Mouse (Mus musculus) layer of hippocampus, adult 18-20 months (tissue): ENCODE data around the gene Lrrc36. TPM values are rescaled to one million over a fixed set of nuclear protein-coding genes. Genes with fewer than 3 reads are reported as not detected.

Experiments used
- DNase-seq, 2 experiments: peaks; one replicate each; pipeline ENCODE4 v3.0.0; 2022; ENCODE audit warnings: low spot score in 2 of 2
- total RNA-seq, 2 experiments: library from RNA; stranded (reverse); gene quantifications; 2 replicates each; pipeline ENCODE4 v1.2.3; 2021

Lrrc36 gene
- total RNA-seq, 2 experiments from 2014 or later: 0.76 to 1.3 TPM

GRCm38 (mm10) chr8:105482123-105482522 is 68.8 kb downstream of the Lrrc36 start:
- DNase-seq: no peak

- DNase-seq: no peak
Measured at GRCm38 (mm10) chr8:105483212-105484029, 70.0 kb downstream of the Lrrc36 start.

- no peak for DNase-seq
Measured at GRCm38 (mm10) chr8:105484030-105484368, 70.6 kb downstream of the Lrrc36 start.

DNA sequence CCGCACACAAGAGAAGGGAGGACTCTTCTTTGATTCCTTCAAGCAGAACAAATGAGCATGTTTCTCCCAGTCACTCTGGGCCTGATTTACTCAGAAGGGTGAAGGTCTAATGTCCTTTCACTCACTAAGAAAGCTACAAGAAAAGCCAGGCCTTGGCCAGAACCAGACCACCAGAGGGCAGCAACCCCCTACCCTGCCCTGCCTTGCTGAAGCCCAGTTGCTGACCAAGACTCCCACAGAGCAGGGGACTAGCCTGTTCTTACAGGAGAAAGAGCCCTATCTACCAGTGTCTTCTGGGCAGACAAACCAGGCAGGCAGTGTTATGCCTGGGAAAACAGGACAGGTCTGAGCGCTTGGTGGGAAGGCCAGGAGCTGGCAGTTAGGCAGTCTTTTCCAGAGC is 71.0 kb downstream of the Lrrc36 start:
- no peak for DNase-seq

DNA sequence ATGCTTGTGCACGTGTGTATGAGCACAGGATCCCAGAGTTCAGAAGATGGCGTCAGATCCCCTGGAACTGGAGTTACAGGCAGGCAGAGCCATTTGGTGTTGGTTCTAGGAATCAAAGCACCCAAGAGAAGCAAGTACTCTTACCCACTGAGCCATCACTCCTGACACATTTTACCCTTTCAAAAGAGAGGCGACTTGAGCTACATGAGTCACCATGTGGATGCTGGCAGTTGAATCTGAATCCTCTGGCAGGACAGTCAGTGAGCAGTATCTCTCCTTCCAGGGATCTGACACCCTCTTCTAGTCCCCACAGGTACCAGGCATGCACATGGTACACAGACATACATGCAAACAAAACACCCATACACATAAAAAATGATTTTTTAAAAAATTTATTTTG is 74.7 kb downstream of the Lrrc36 start:
- no peak for DNase-seq

- DNase-seq: no peak
Measured at GRCm38 (mm10) chr8:105489281-105489680, 75.9 kb downstream of the Lrrc36 start.

- DNase-seq: no peak
Measured at GRCm38 (mm10) chr8:105493495-105493894, 80.1 kb downstream of the Lrrc36 start.

DNA sequence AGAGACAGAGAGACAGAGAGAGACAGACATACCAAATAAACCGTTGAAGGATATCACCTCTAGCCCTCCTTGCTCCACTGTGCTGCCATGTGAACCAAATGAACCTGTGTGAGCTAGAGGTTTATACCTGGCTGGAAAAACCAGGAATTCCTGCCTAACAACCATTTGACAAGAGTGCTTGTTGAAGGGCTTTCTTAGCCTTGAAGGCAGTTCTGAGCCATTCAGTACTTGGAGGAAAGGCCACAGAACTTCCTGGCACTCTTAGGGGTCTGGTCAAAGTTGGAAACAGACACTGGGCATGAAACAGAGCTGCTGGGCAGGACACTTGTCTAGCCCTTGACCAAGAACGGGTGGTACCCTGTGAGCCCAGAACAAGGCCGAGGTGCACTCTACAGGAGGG is 81.2 kb downstream of the Lrrc36 start:
- no peak for DNase-seq

DNA sequence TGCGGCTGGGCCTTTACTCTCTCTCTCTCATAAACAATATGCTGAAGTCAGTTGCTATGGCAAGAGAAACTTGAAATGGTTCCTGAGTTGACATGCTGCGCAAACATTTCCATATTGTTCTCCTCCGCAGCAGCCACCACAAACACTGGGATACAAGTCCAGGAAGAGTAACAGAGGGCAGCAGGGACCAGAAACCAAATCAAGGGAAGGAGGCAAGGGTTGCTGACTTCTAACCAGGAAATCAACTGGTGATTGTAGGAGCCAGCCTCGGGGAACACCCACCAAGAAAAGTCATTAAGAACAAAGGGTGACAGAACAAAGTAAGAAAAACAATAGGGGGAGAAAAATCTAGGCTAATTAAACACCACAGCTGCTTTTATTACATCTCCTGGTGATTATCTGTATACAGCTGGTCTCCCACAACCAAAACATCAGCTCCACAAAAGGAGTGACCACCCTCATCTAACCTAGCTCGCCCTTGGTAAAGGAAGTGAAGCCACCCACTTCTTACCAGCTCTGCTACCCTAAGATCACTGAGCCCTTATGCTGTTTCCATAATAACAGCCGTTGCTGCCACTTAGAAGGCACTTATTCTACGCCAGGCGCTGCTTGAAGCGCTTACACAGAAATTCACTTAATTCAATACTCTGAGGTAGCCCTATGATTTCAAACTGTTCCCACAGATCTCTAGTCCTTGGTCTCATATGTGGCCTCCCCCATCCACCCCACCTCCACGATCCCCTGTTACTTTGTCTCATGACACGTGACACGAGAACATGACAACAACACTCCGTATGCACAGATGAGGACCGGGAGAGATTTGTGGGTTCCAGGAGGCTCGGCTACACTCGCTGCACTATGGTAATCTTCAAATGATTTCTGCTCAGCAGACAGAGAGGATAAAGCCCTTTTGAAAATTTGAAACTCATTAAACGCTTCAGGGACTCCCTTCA is 82.3 kb downstream of the Lrrc36 start:
- no peak for DNase-seq

- DNase-seq: peak; percentile 83 to 91
Measured at GRCm38 (mm10) chr8:105496439-105497180, 83.2 kb downstream of the Lrrc36 start, which contains the start of gene Zdhhc1. Zdhhc1 (minus strand) TSS chr8:105496902.

DNA sequence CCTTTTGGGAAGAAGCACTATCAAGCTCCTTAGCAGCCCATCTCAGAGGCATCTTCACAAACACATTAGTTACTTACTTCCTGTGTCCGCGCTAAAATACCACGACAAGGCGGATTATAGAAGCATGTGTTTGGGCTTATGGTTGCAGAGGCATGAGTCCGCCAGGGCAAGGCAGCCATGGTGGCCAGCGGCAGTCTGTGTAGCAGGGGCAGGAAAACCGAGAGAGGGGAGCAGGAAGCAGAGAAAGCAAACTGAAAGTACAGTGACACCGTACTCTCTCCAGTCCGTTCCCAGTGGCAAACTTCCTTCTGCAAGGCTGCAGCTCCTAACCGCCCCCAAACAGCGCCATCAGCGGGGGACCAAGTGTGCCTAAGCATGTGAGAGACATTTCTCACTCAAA is 86.4 kb downstream of the Lrrc36 start:
- no peak for DNase-seq

GRCm38 (mm10) chr8:105504617-105505016 is 91.2 kb downstream of the Lrrc36 start:
- no peak for DNase-seq

GRCm38 (mm10) chr8:105506977-105507376 is 93.6 kb downstream of the Lrrc36 start:
- no peak for DNase-seq

- no peak for DNase-seq
Measured at GRCm38 (mm10) chr8:105508758-105509157, 95.4 kb downstream of the Lrrc36 start.

DNA sequence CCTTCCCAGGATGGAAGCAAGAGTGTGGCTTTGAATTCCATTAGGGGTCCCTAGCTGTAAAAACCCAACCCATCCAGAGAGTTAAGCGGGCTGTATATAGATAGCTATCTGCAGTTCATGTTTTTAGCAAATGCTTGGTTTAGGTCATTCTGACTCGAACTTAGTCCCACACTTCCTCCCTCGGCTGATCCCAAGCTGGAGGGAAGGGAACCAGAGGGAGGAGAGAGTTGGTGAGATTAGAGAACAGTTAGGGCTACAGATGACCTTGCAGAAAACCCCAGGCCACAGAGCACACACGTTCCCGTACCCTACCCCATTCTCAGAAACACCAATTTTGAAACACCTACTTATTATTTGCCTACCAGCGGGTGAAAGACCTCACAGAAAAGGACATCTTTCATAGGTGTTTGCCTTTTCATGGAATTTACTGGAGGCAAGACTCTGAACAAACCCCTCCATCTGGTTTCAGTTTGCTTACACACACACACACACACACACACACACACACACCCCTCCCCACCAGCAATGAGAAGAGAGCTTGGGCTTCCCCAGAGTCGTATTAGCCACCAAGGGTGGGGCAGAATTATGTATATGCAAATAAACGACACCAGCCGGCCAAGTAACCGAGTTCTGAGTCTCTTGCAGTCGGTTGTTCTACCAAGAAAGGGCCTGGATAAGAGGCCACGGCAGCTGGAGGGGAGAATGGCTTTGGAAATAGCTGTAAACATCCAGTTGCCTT is 96.8 kb downstream of the Lrrc36 start:
- DNase-seq: no peak

Other genes with a start within 250 kb of the Lrrc36 start
- gene Cbfb, start 242.9 kb upstream of the Lrrc36 start, total RNA-seq: 10 to 100 TPM; 22.1 to 24.4 TPM
- 10 to 100 TPM; 35.4 to 39.0 TPM for gene D230025D16Rik, start 188.4 kb upstream of the Lrrc36 start, total RNA-seq
- gene B3gnt9, start 158.4 kb upstream of the Lrrc36 start, total RNA-seq: 1 to 10 TPM; 3.3 to 3.8 TPM
- 1 to 10 TPM; 7.8 to 8.5 TPM for gene Tradd, start 149.0 kb upstream of the Lrrc36 start, total RNA-seq
- gene Fbxl8, start 148.9 kb upstream of the Lrrc36 start, total RNA-seq: 1 to 10 TPM; 1.0 to 1.1 TPM
- 10 to 100 TPM; 11.5 to 13.0 TPM for gene Hsf4, start 143.8 kb upstream of the Lrrc36 start, total RNA-seq
- 10 to 100 TPM; 10.4 to 10.9 TPM for gene Nol3, start 137.4 kb upstream of the Lrrc36 start, total RNA-seq
- gene 4931428F04Rik, start 123.7 kb upstream of the Lrrc36 start, total RNA-seq: 10 to 100 TPM; 19.2 to 23.5 TPM
- under 1 TPM; 0.48 to 0.94 TPM for gene Exoc3l, start 117.5 kb upstream of the Lrrc36 start, total RNA-seq
- gene E2f4, start 115.9 kb upstream of the Lrrc36 start, total RNA-seq: 10 to 100 TPM; 34.2 to 36.7 TPM
- gene Elmo3, start 108.0 kb upstream of the Lrrc36 start, total RNA-seq: under 1 TPM; 0.79 to 0.97 TPM
- 1 to 10 TPM; 4.6 to 5.3 TPM for gene Lrrc29, start 87.3 kb upstream of the Lrrc36 start, total RNA-seq
- gene Tmem208, start 87.2 kb upstream of the Lrrc36 start, total RNA-seq: 10 to 100 TPM; 41.0 to 41.2 TPM
- 1 to 10 TPM; 2.0 to 3.4 TPM for gene Fhod1, start 65.6 kb upstream of the Lrrc36 start, total RNA-seq
- 10 to 100 TPM; 11.9 to 13.0 TPM for gene Slc9a5, start 64.7 kb upstream of the Lrrc36 start, total RNA-seq
- gene Plekhg4, start 40.3 kb upstream of the Lrrc36 start, total RNA-seq: 1 to 10 TPM in 1 of 2 experiments, under 1 TPM in 1; 0.84 to 1.3 TPM
- not detected for gene Kctd19, start 69 bp upstream of the Lrrc36 start, total RNA-seq
- gene Tppp3, start 58.0 kb downstream of the Lrrc36 start, total RNA-seq: 10 to 100 TPM; 54.8 to 58.5 TPM
- 10 to 100 TPM; 31.9 to 34.2 TPM for gene Zdhhc1, start 83.3 kb downstream of the Lrrc36 start, total RNA-seq
- gene Hsd11b2, start 105.2 kb downstream of the Lrrc36 start, total RNA-seq: not detected
- 100 to 1,000 TPM; 280 to 300 TPM for gene Atp6v0d1, start 152.5 kb downstream of the Lrrc36 start, total RNA-seq
- 10 to 100 TPM; 89.8 to 92.1 TPM for gene Ripor1, start 191.7 kb downstream of the Lrrc36 start, total RNA-seq
- gene Ctcf, start 223.0 kb downstream of the Lrrc36 start, total RNA-seq: 10 to 100 TPM; 80.7 to 84.5 TPM
- not detected for gene Agrp, start 223.8 kb downstream of the Lrrc36 start, total RNA-seq